Mouse (Mus musculus) liver, postnatal 0 days (tissue): ENCODE results near the gene March1.

Source experiments
- CTCF ChIP-seq: sonication (generic); IDR thresholded peaks from 2 replicates; pipeline ENCODE4 v1.5.1; 2016; ENCODE audit warnings: antibody characterized with exemption, low read depth
- EP300 ChIP-seq: IDR thresholded peaks from 2 replicates; pipeline ENCODE4 v1.6.1; 2016; ENCODE audit warnings: antibody characterized with exemption, low read depth, mild to moderate bottlenecking

DNA sequence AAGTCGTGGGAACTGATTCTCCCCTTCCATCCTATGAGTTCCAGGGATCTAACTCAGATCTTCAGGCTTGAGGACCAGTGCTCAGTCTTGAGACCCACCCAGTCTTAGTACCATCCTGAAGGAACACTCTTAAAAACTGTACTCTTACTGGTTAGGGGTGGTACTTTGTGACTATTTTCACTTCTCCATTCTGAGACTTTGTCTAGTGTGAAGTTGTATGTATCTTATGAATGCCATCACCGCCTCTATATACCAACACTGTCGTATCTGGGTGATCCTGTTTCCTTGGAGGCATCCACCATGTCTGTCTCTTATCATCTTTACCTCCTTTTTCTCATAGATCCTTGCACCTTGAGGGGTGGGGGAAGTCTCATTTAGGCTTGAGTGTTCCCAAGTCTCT is 714.5 kb downstream of the March1 start:
- TF ChIP-seq CTCF, result no peak
- no peak for TF ChIP-seq EP300
